ENCODE assay signal across 9 mouse cellular contexts in the genomic region with DNA sequence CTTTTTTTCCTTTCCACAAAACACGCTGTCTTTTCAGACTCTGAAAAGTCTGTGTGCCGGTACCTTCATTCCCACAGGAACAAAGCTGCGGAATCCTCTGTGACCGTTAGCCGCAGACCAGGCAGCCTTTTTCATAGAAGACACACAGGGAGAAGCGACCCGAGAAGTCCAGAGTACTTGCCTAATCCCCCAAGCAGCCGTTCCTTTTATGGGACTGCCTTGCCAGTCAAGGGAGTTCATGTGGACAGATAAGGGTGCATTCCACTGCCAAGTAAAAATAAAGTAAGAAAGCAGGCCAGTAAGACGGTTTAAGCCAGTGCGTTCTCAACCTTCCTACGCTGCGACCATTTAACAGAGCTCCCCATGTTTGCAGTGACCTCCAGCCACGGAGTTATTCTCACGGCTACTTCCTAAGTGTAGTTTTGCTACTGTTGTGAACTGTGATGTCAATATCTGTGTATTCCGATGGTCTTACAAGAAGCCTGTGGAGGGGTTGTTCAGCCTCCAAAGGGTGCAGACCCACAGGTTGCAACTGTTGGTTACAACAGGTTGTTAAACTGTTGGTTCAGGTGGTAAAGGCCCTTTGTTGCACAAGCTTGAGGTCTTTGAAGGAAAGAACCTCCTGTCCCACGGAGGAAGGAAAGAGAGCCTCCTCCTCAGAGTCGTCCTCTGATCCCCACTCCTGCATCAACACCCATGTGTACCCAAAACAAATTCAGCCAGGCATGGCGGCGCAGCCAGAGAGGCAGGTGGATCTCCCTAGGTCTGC. TPM values are rescaled to one million over a fixed set of nuclear protein-coding genes. Genes with fewer than 3 reads are reported as not detected.
DNase-seq lines count a peak whose midpoint lies in the region; ATAC-seq lines count a peak whose summit lies in the region.
"Had no signal": no experiment of that assay in that cellular context is flagged by ENCODE, and none has a peak within 500 bp of the region (broad histone marks: within the 10 kb centered on the region; RNA-seq: fewer than 3 reads in every experiment).

No protein-coding gene starts in this region.

- no peak for DNase-seq in heart, adult 8-10 months (ENCODE audit: low spot score)
- DNase-seq in CD8-positive naive resting alpha-beta T cell, adult 2 months (ENCODE audit: low read depth in 2 of 2, low spot score in 2 of 2): peak; percentile 19 to 46
- no peak for DNase-seq in embryo, embryonic 10.5 days (ENCODE audit: low spot score)
- no peak for DNase-seq in gastrocnemius, postnatal 36 days
- DNase-seq in right cerebral cortex, postnatal 4 days: no peak

- peak overlapping the region; percentile 20 to 25 for H3K4me3 ChIP-seq in heart, embryonic 14.5 days (ENCODE audit: control insufficient read depth in 1 of 2, insufficient read depth in 1 of 2, low read depth in 1 of 2, low read length in 2 of 2)
- H3K4me3 ChIP-seq in embryonic facial prominence, embryonic 15.5 days (replicated peaks): no peak overlapping the region
- peak overlapping the region; percentile 6; the same call in 1 of the 2 replicates for H3K4me3 ChIP-seq in liver, embryonic 16.5 days (ENCODE audit: low read depth, low read length)

- ATAC-seq in heart, embryonic 14.5 days (ENCODE audit: insufficient number of reproducible peaks, insufficient read depth, low FRiP score, low read depth): no peak
- ATAC-seq in embryonic facial prominence, embryonic 15.5 days (ENCODE audit: insufficient number of reproducible peaks, low FRiP score, low TSS enrichment, low read depth): no peak
- ATAC-seq in liver, embryonic 16.5 days (ENCODE audit: low read depth): no peak
- ATAC-seq: Patski had no signal

- 16% methylated on average over 19 of the region's 19 CpGs for WGBS in heart, embryonic 14.5 days
- WGBS in embryonic facial prominence, embryonic 15.5 days: 75% methylated on average over 19 of the region's 19 CpGs
- 47% methylated on average over 19 of the region's 19 CpGs for WGBS in liver, embryonic 16.5 days (ENCODE audit: insufficient replicate concordance)

- H3K9ac ChIP-seq in heart, embryonic 14.5 days (ENCODE audit: low read length): peak overlapping the region; percentile 70
- no peak overlapping the region for H3K9ac ChIP-seq in embryonic facial prominence, embryonic 15.5 days
- H3K9ac ChIP-seq in liver, embryonic 16.5 days (ENCODE audit: low read depth, low read length): peak overlapping the region; percentile 21; the same call in 1 of the 2 replicates

- no peaks in the 10 kb centered on the region for H3K9me3 ChIP-seq in heart, embryonic 14.5 days (ENCODE audit: control insufficient read depth, low read length)
- H3K9me3 ChIP-seq in embryonic facial prominence, embryonic 15.5 days (replicated peaks): no peaks in the 10 kb centered on the region
- H3K9me3 ChIP-seq in liver, embryonic 16.5 days (replicated peaks; ENCODE audit: control insufficient read depth, low read length): no peaks in the 10 kb centered on the region

- no peaks in the 10 kb centered on the region for H3K27me3 ChIP-seq in heart, embryonic 14.5 days (ENCODE audit: control insufficient read depth, insufficient read depth, low read length)
- no peaks in the 10 kb centered on the region for H3K27me3 ChIP-seq in embryonic facial prominence, embryonic 15.5 days
- H3K27me3 ChIP-seq in liver, embryonic 16.5 days (ENCODE audit: control insufficient read depth, insufficient read depth, low read depth, low read length): no peaks in the 10 kb centered on the region
- H3K27me3 ChIP-seq: Patski had no signal

- H3K4me2 ChIP-seq in heart, embryonic 14.5 days (ENCODE audit: low read length): peak overlapping the region; percentile 81
- H3K4me2 ChIP-seq in embryonic facial prominence, embryonic 15.5 days (replicated peaks): no peak overlapping the region
- H3K4me2 ChIP-seq in liver, embryonic 16.5 days (ENCODE audit: low read depth, low read length): peak overlapping the region; percentile 27

- peak overlapping the region; percentile 93 for H3K27ac ChIP-seq in heart, embryonic 14.5 days (replicated peaks in 1 of 2; ENCODE audit: control insufficient read depth in 1 of 2, insufficient read depth in 1 of 2, low read depth in 2 of 2, low read length in 2 of 2)
- peak overlapping the region; percentile 9; the same call in 1 of the 2 replicates for H3K27ac ChIP-seq in embryonic facial prominence, embryonic 15.5 days (replicated peaks)
- peak overlapping the region; percentile 47 for H3K27ac ChIP-seq in liver, embryonic 16.5 days (ENCODE audit: low read length)

- H3K36me3 ChIP-seq in heart, embryonic 14.5 days (ENCODE audit: control insufficient read depth, insufficient read depth, low read length): 0 out of 2 replicates have a peak, but pooled peaks cover 2% of the 10 kb centered on the region
- no peaks in the 10 kb centered on the region for H3K36me3 ChIP-seq in embryonic facial prominence, embryonic 15.5 days
- H3K36me3 ChIP-seq in liver, embryonic 16.5 days (ENCODE audit: control insufficient read depth, insufficient read depth): peaks cover 4% of the 10 kb centered on the region; the same call in 1 of the 2 replicates

- intact Hi-C loops in gastrocnemius, postnatal 36 days (cut with DNase I): no loop called here

- H3K4me1 ChIP-seq in heart, embryonic 14.5 days (ENCODE audit: control insufficient read depth in 2 of 2, insufficient read depth in 2 of 2, low read length in 2 of 2): peaks cover 48 to 73% of the 10 kb centered on the region in 2 experiments
- peaks cover 57% of the 10 kb centered on the region for H3K4me1 ChIP-seq in embryonic facial prominence, embryonic 15.5 days
- peaks cover 78% of the 10 kb centered on the region for H3K4me1 ChIP-seq in liver, embryonic 16.5 days (ENCODE audit: control insufficient read depth, low read depth, low read length)

RNA-seq across cellular contexts. Expression of a gene that starts 4.2 kb away (rescaled TPM):
- polyA plus RNA-seq in heart, embryonic 14.5 days (2014; fragmentation: Nextera tagmentation; extraction: Ambion mirVana): 47.6 and 47.7 TPM in 2 replicates
- 10 to 100 TPM; 13.7 to 24.0 (median 16.5) TPM for total RNA-seq in heart, adult 8-10 months (2022)
- polyA plus RNA-seq in embryonic facial prominence, embryonic 15.5 days (2015; fragmentation: Nextera tagmentation; extraction: Ambion mirVana): 37.7 and 39.1 TPM in 2 replicates
- 14.3 and 16.3 TPM in 2 replicates for polyA plus RNA-seq in liver, embryonic 16.5 days (2015; fragmentation: Nextera tagmentation; extraction: Ambion mirVana)
- 1 to 10 TPM; 4.7 to 4.8 TPM for total RNA-seq in gastrocnemius, postnatal 36 days (2021)

RNA-seq across cellular contexts. Expression of a gene that starts 54.5 kb away (rescaled TPM):
- 5.0 and 5.3 TPM in 2 replicates for polyA plus RNA-seq in heart, embryonic 14.5 days (2014; fragmentation: Nextera tagmentation; extraction: Ambion mirVana)
- total RNA-seq in heart, adult 8-10 months (2022): 10 to 100 TPM; 11.5 to 15.5 (median 13.7) TPM
- 14.2 and 16.1 TPM in 2 replicates for polyA plus RNA-seq in embryonic facial prominence, embryonic 15.5 days (2015; fragmentation: Nextera tagmentation; extraction: Ambion mirVana)
- 12.4 and 16.3 TPM in 2 replicates for polyA plus RNA-seq in liver, embryonic 16.5 days (2015; fragmentation: Nextera tagmentation; extraction: Ambion mirVana)
- 1 to 10 TPM; 7.2 to 8.1 TPM for total RNA-seq in gastrocnemius, postnatal 36 days (2021)

Comparison
In these comparisons a context has a peak if more than half of its experiments do, and no peak if none do; other contexts are left out.
1. H3K27ac ChIP-seq: peak in every context shown above with its lines; median percentile 93 in heart, embryonic 14.5 days; 47 in liver, embryonic 16.5 days; 9 in embryonic facial prominence, embryonic 15.5 days.
2. DNase-seq: peak in CD8-positive naive resting alpha-beta T cell, adult 2 months (2 of 2); none in heart, adult 8-10 months (single experiment), embryo, embryonic 10.5 days (single experiment), gastrocnemius, postnatal 36 days (0 of 2) and right cerebral cortex, postnatal 4 days (single experiment).